Mouse (Mus musculus) embryonic fibroblast, embryonic 13.5 days (primary cell): ENCODE data around the gene Gm20388.

ENCODE experiments used
- CTCF ChIP-seq: IDR thresholded peaks from 2 replicates; pipeline ENCODE4 v1.5.1; 2011; ENCODE audit warnings: mild to moderate bottlenecking, control low read depth, low read length, moderate library complexity, borderline replicate concordance; ENCODE audit not compliant: insufficient read depth
- POLR2A ChIP-seq: IDR thresholded peaks from 2 replicates; pipeline ENCODE4 v1.6.1; 2011; ENCODE audit warnings: low read depth, mild to moderate bottlenecking, control low read depth, low read length, moderate library complexity

- no peak for TF ChIP-seq CTCF
- TF ChIP-seq POLR2A = no peak
Measured at GRCm38 (mm10) chr8:120181274-120181673, 270.6 kb downstream of the Gm20388 start.
